Mouse (Mus musculus) ES-E14 (cell line): ENCODE results near the gene Rpl28.

Experiments used
- CHD2 ChIP-seq: IDR thresholded peaks from 2 replicates; pipeline ENCODE4 v1.6.1; 2014; ENCODE audit warnings: mild to moderate bottlenecking, low read depth, low read length, inconsistent platforms
- HCFC1 ChIP-seq: IDR thresholded peaks from 2 replicates; pipeline ENCODE4 v1.6.1; 2012; ENCODE audit warnings: low read length, inconsistent platforms, borderline replicate concordance; ENCODE audit not compliant: insufficient read depth
- MAFK ChIP-seq: IDR thresholded peaks from 2 replicates; pipeline ENCODE4 v1.6.1; 2014; ENCODE audit warnings: mild to moderate bottlenecking, low read depth, low read length, inconsistent platforms; ENCODE audit not compliant: insufficient read depth
- ZC3H11A ChIP-seq: IDR thresholded peaks from 2 replicates; pipeline ENCODE4 v1.6.1; 2012; ENCODE audit warnings: low read depth, mild to moderate bottlenecking, inconsistent platforms, low read length, borderline replicate concordance
- ZNF384 ChIP-seq: IDR thresholded peaks from 2 replicates; pipeline ENCODE4 v1.6.1; 2012; ENCODE audit warnings: low read depth, low read length, inconsistent platforms

GRCm38 (mm10) chr7:4793674-4794073 is 1.0 kb downstream of the Rpl28 start:
- TF ChIP-seq ZNF384 (no peak), ZC3H11A (no peak), CHD2 (no peak), MAFK (no peak), HCFC1 (no peak)
